Mouse (Mus musculus) forebrain, embryonic 13.5 days (tissue): ENCODE measurements around the gene Sec23b. TPM values are rescaled to one million over a fixed set of nuclear protein-coding genes. Genes with fewer than 3 reads are reported as not detected.

Source experiments
- ATAC-seq: fragments of 200-750 bp; cut with Nextera tagmentation; 2 replicates; pipeline ENCODE4 v1.8.0; 2017
- H3K27ac ChIP-seq: fragments of 300-500 bp; sonication (generic); 2 replicates; pipeline ENCODE4 v1.5.1; 2015; ENCODE audit warnings: inconsistent platforms, mild to moderate bottlenecking, moderate library complexity
- H3K27me3 ChIP-seq: fragments of 300-500 bp; sonication (generic); 2 replicates; pipeline ENCODE4 v1.6.1; 2015; ENCODE audit warnings: mild to moderate bottlenecking, inconsistent platforms
- H3K36me3 ChIP-seq: fragments of 300-500 bp; sonication (generic); 2 replicates; pipeline ENCODE4 v1.6.1; 2015; ENCODE audit warnings: mild to moderate bottlenecking, inconsistent platforms; ENCODE audit not compliant: poor library complexity, severe bottlenecking
- H3K4me1 ChIP-seq: fragments of 300-500 bp; sonication (generic); 2 replicates; pipeline ENCODE4 v1.6.1; 2015; ENCODE audit warnings: inconsistent platforms
- H3K4me2 ChIP-seq: fragments of 300-500 bp; sonication (generic); 2 replicates; pipeline ENCODE4 v1.6.1; 2015; ENCODE audit warnings: inconsistent platforms, mild to moderate bottlenecking, moderate library complexity
- H3K4me3 ChIP-seq: fragments of 300-500 bp; sonication (generic); 2 replicates; pipeline ENCODE4 v1.5.1; 2015; ENCODE audit warnings: mild to moderate bottlenecking, inconsistent platforms
- H3K9ac ChIP-seq: fragments of 300-500 bp; sonication (generic); 2 replicates; pipeline ENCODE4 v1.6.1; 2015; ENCODE audit warnings: mild to moderate bottlenecking, inconsistent platforms
- H3K9me3 ChIP-seq: fragments of 300-500 bp; sonication (generic); replicated peaks from 2 replicates; pipeline ENCODE4 v1.6.1; 2016; ENCODE audit warnings: inconsistent platforms
- WGBS: fragments of 180-500 bp; shearing (Covaris S2); methylation state at CpG from one replicate; pipeline ENCODE4 v1.1.7; 2015; 5-methylcytosine and 5-hydroxymethylcytosine counted together
- polyA plus RNA-seq: library from polyadenylated mRNA; unstranded; fragments of >200 nt; fragmentation: Nextera tagmentation; extraction: Ambion mirVana; gene quantifications from 2 replicates; pipeline ENCODE4 v1.2.1, GENCODE M21; 2015

The Sec23b gene
- polyA plus RNA-seq: 93.0 and 95.8 TPM in 2 replicates

GRCm38 (mm10) chr2:144555820-144556552 is at the start of gene Sec23b:
Gene Sec23b, plus strand, starts transcription at chr2:144556229.
- Histone ChIP-seq H3K4me2 (peak within 1 kb of the TSS; percentile 71), H3K27me3 (no peaks in the 10 kb centered on the region), H3K9me3 (no peaks in the 10 kb centered on the region), H3K36me3 (peaks cover 9% of the 10 kb centered on the region), H3K4me3 (peak within 1 kb of the TSS; percentile 84), H3K27ac (peak within 1 kb of the TSS; percentile 79), H3K4me1 (peaks cover 22% of the 10 kb centered on the region), H3K9ac (peak within 1 kb of the TSS; percentile 80)
- WGBS: under 1% methylated on average over 44 of the region's 44 CpGs
- peak; percentile 99 for ATAC-seq

DNA sequence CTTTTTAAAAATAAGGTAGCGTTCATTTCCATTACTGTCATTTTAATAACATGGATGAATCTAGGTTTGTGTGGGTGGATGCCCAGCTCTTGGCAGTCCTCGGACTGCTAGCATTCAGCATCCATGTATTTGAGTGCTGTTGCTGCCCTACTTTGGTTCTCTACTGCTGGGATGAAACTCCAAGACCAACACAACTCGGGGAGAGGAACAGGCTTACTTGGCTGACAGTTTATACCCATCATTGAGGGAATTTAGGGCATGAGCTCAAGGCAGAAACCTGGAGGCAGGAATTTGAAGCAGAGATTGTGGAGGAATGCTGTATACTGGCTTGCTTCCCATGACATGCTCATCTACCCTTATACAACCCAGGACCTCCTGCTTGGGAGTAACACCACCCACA is 41.4 kb upstream of the Sec23b start:
- Histone ChIP-seq H3K36me3 (no peaks in the 10 kb centered on the region), H3K27me3 (no peaks in the 10 kb centered on the region), H3K27ac (no peak overlapping the region), H3K4me1 (no peaks in the 10 kb centered on the region), H3K9ac (no peak overlapping the region), H3K4me3 (no peak overlapping the region), H3K4me2 (no peak overlapping the region), H3K9me3 (no peaks in the 10 kb centered on the region)
- WGBS: 85% methylated on average over 3 of the region's 3 CpGs
- ATAC-seq: no peak

GRCm38 (mm10) chr2:144519772-144520171 is 36.3 kb upstream of the Sec23b start:
- Histone ChIP-seq H3K4me2 (no peak overlapping the region), H3K4me1 (no peaks in the 10 kb centered on the region), H3K9ac (no peak overlapping the region), H3K9me3 (no peaks in the 10 kb centered on the region), H3K36me3 (no peaks in the 10 kb centered on the region), H3K4me3 (no peak overlapping the region), H3K27ac (no peak overlapping the region), H3K27me3 (0 out of 2 replicates have a peak, but pooled peaks cover 3% of the 10 kb centered on the region)
- no peak for ATAC-seq
- WGBS: 71% methylated on average over 3 of the region's 3 CpGs

GRCm38 (mm10) chr2:144525856-144526255 is 30.2 kb upstream of the Sec23b start:
- Histone ChIP-seq H3K9me3 (no peaks in the 10 kb centered on the region), H3K4me3 (no peak overlapping the region), H3K36me3 (peaks cover 4% of the 10 kb centered on the region; the same call in 1 of the 2 replicates), H3K4me1 (peaks cover 27% of the 10 kb centered on the region), H3K9ac (no peak overlapping the region), H3K27me3 (0 out of 2 replicates have a peak, but pooled peaks cover 7% of the 10 kb centered on the region), H3K4me2 (no peak overlapping the region), H3K27ac (no peak overlapping the region)
- ATAC-seq: no peak
- WGBS: 49% methylated on average over 10 of the region's 10 CpGs

GRCm38 (mm10) chr2:144526981-144527820 is 28.8 kb upstream of the Sec23b start, which contains the start of the genes Dzank1 and Polr3f:
Gene Dzank1, minus strand, starts transcription at chr2:144527414.
Gene Polr3f, plus strand, starts transcription at chr2:144527718.
- WGBS: 1% methylated on average over 56 of the region's 56 CpGs
- Histone ChIP-seq H3K4me2 (peak within 1 kb of the TSS; percentile 88), H3K27me3 (0 out of 2 replicates have a peak, but pooled peaks cover 7% of the 10 kb centered on the region), H3K4me3 (peak within 1 kb of the TSS; percentile 99), H3K36me3 (peaks cover 10% of the 10 kb centered on the region), H3K4me1 (peaks cover 27% of the 10 kb centered on the region), H3K9ac (peak within 1 kb of the TSS; percentile 90), H3K27ac (peak within 1 kb of the TSS; percentile 93), H3K9me3 (no peaks in the 10 kb centered on the region)
- ATAC-seq: peak; percentile 99

DNA sequence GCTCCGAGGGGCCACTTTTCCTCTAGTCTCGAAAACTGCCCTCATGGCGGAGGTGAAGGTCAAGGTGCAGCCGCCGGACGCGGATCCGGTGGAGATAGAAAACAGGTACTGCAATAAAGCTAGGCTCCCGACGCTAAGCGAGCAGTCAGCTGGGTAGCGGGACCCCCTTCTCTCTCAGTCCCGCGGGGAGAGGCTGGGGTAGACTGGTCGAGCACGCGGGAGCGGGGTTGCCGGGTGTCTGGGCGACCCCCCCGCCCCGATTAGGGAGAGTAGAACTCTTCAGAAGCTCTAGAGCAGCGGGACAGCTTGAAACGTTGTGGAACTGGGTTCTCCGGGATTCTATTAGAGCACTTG is 28.2 kb upstream of the Sec23b start:
- Histone ChIP-seq H3K9me3 (no peaks in the 10 kb centered on the region), H3K4me3 (peak overlapping the region; percentile 99), H3K4me1 (peaks cover 27% of the 10 kb centered on the region), H3K27me3 (0 out of 2 replicates have a peak, but pooled peaks cover 7% of the 10 kb centered on the region), H3K4me2 (peak overlapping the region; percentile 88), H3K36me3 (peaks cover 14% of the 10 kb centered on the region), H3K9ac (peak overlapping the region; percentile 90), H3K27ac (peak overlapping the region; percentile 93)
- WGBS: 0% methylated on average over 23 of the region's 25 CpGs
- peak; percentile 61 for ATAC-seq

GRCm38 (mm10) chr2:144537123-144537522 is 18.9 kb upstream of the Sec23b start:
- Histone ChIP-seq H3K4me1 (no peaks in the 10 kb centered on the region), H3K27ac (no peak overlapping the region), H3K9me3 (no peaks in the 10 kb centered on the region), H3K36me3 (peaks cover 90% of the 10 kb centered on the region), H3K9ac (no peak overlapping the region), H3K4me3 (no peak overlapping the region), H3K4me2 (no peak overlapping the region), H3K27me3 (no peaks in the 10 kb centered on the region)
- WGBS: 94% methylated on average over 7 of the region's 7 CpGs
- no peak for ATAC-seq

DNA sequence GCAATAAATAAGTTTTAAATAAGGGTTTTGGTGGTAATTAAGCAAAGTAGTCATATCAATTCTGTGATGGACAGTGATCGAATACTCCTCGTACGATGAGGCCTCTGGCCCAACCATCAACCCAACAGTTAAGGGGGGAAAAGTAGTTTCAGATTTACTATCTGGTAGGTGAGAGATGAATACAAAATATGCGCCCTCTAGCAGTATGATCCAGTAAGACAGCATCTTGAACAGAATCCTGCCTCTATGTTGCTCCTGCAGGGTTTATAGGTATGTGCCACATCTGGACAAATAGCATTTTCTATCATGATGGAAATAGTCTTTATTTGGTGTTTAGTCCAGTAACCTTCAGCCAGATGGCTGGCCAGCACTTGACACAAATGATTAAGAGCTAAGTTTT is 14.8 kb upstream of the Sec23b start:
- no peaks in the 10 kb centered on the region for H3K4me1 ChIP-seq
- H3K27ac ChIP-seq: no peak overlapping the region
- no peaks in the 10 kb centered on the region for H3K27me3 ChIP-seq
- peaks cover 86% of the 10 kb centered on the region for H3K36me3 ChIP-seq
- WGBS: 89% methylated on average over 4 of the region's 4 CpGs
- H3K4me3 ChIP-seq: no peak overlapping the region
- no peaks in the 10 kb centered on the region for H3K9me3 ChIP-seq
- ATAC-seq: no peak
- H3K9ac ChIP-seq: no peak overlapping the region
- no peak overlapping the region for H3K4me2 ChIP-seq

DNA sequence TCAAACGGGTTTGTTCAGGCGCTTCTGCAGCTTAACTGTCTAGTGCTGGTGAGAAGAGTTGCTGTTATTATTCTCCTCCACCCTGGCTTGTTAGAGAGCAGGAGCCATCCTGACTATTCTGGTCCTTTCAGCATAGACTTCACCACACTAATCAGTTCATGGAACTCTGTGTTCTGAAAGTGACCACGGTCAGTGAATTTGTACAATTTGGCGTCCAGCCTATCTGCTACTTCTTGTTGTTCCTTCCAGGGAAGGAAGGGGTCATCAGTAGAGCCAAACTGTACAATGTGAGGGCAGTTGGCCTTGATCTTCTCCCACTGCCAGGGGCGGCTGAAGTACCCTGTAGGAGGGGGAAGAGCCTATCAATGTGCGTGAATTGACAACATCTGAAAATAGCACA is 12.4 kb upstream of the Sec23b start:
- WGBS: 94% methylated on average over 6 of the region's 6 CpGs
- no peak overlapping the region for H3K4me3 ChIP-seq
- no peak overlapping the region for H3K4me2 ChIP-seq
- H3K4me1 ChIP-seq: no peaks in the 10 kb centered on the region
- H3K36me3 ChIP-seq: peaks cover 81% of the 10 kb centered on the region
- H3K9me3 ChIP-seq: no peaks in the 10 kb centered on the region
- ATAC-seq: no peak
- no peaks in the 10 kb centered on the region for H3K27me3 ChIP-seq
- no peak overlapping the region for H3K27ac ChIP-seq
- H3K9ac ChIP-seq: no peak overlapping the region

DNA sequence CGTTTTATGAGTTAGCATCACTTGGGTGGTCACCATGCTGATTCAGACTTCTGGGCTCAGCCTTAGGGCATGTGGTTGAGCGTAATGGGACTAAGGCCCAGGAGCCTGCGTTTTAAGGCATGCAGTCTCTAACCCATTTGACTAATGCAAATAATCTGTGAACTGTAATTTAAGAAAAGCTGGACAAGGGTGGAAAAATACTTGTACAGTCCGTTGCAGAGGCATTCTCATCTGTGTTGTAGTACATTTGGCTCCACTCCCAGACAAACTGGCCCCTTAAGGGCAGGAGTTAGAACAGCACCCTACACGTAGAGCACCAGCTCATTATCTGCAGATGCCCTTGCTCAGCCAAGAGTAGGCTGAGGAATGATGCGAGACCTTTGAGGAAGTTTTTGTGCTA is 11.4 kb upstream of the Sec23b start:
- Histone ChIP-seq H3K36me3 (peaks cover 71% of the 10 kb centered on the region), H3K4me1 (peaks cover 6% of the 10 kb centered on the region; the same call in 1 of the 2 replicates), H3K27ac (no peak overlapping the region), H3K4me3 (no peak overlapping the region), H3K9me3 (no peaks in the 10 kb centered on the region), H3K4me2 (no peak overlapping the region), H3K27me3 (no peaks in the 10 kb centered on the region), H3K9ac (no peak overlapping the region)
- 84% methylated on average over 6 of the region's 6 CpGs for WGBS
- ATAC-seq: no peak

- H3K9me3 ChIP-seq: no peaks in the 10 kb centered on the region
- no peaks in the 10 kb centered on the region for H3K27me3 ChIP-seq
- peaks cover 67% of the 10 kb centered on the region for H3K36me3 ChIP-seq
- H3K4me1 ChIP-seq: peaks cover 10% of the 10 kb centered on the region
- no peak overlapping the region for H3K9ac ChIP-seq
- H3K27ac ChIP-seq: no peak overlapping the region
- no peak for ATAC-seq
- WGBS: 88% methylated on average over 2 of the region's 2 CpGs
- no peak overlapping the region for H3K4me2 ChIP-seq
- no peak overlapping the region for H3K4me3 ChIP-seq
Observed at GRCm38 (mm10) chr2:144545061-144545460, 11.0 kb upstream of the Sec23b start.

DNA sequence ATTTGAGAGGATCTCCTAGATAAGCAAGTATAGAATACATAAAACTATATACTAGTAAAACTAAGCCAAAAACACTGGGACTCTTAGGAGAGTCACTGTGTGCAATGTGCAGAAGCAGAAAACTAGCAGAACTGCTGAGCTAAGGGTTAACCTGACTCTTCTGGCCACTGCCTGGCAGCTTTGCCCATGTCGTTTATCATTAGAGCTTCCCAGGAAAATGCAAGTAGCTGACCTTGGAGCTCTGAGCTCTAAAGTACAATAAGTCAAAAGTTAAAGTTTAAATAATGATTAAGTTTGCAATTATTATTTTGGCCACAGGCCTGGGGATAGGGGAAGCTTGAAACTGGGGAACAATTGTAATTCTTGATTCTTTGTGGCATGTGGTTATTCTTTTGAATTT is 10.5 kb upstream of the Sec23b start:
- H3K27me3 ChIP-seq: no peaks in the 10 kb centered on the region
- no peaks in the 10 kb centered on the region for H3K9me3 ChIP-seq
- peaks cover 10% of the 10 kb centered on the region for H3K4me1 ChIP-seq
- no peak overlapping the region for H3K27ac ChIP-seq
- peaks cover 63% of the 10 kb centered on the region for H3K36me3 ChIP-seq
- no peak overlapping the region for H3K4me2 ChIP-seq
- H3K4me3 ChIP-seq: no peak overlapping the region
- no peak for ATAC-seq
- 74% methylated on average over 1 of the region's 1 CpGs for WGBS
- no peak overlapping the region for H3K9ac ChIP-seq
